Mouse (Mus musculus) thymus, postnatal 0 days (tissue): Measurements from ENCODE around the gene Tmco3. TPM values are rescaled to one million over a fixed set of nuclear protein-coding genes. Genes with fewer than 3 reads are reported as not detected.

Experiments
- DNase-seq: peaks from one replicate; pipeline ENCODE4 v3.0.0-alpha.2; 2015; ENCODE audit warnings: low spot score
- polyA plus RNA-seq: library from polyadenylated mRNA; unstranded; fragments of >200 nt; fragmentation: Nextera tagmentation; extraction: Ambion mirVana; gene quantifications from 2 replicates; pipeline ENCODE4 v1.2.1, GENCODE M21; 2015

Gene Tmco3
- polyA plus RNA-seq, 1 experiment from 2014 or later, result 19.1 TPM

DNA sequence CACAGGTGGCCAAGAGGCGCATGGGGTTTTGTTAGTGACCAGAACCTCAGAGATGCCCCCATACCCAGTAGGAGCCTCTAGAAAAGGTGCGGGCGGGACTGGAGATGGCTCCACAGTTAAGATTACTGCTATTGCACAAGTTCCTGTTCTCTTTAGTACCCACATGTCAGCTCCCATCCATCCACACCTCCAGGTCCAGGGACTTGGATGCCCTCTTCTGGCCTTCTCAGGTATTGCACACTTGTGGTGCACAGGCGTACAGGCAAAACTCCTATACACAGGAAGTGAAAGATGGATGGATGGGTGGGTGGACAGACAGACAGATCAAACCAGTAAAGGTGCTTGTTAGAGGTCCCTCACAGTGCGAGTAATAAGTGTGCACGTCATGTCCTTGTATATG lies 73.9 kb downstream of the Tmco3 start:
- DNase-seq, result no peak

Other genes with a start within 250 kb of the Tmco3 start
- gene Proz, start 227.3 kb upstream of the Tmco3 start, polyA plus RNA-seq, result 0.71 and 0.95 TPM in 2 replicates
- gene Pcid2, start 182.7 kb upstream of the Tmco3 start, polyA plus RNA-seq, result 35.8 and 36.7 TPM in 2 replicates
- 42.3 and 42.5 TPM in 2 replicates for gene Cul4a, start 182.6 kb upstream of the Tmco3 start, polyA plus RNA-seq
- 211 and 215 TPM in 2 replicates for gene Lamp1, start 129.0 kb upstream of the Tmco3 start, polyA plus RNA-seq
- 1.1 and 1.5 TPM in 2 replicates for gene Grtp1, start 87.6 kb upstream of the Tmco3 start, polyA plus RNA-seq
- 0.31 TPM in 1 of 2 replicates, not detected in the other for gene Adprhl1, start 34.0 kb upstream of the Tmco3 start, polyA plus RNA-seq
- gene Dcun1d2, start 59 bp upstream of the Tmco3 start, polyA plus RNA-seq, result 21.9 and 24.2 TPM in 2 replicates
- gene Tfdp1, start 50.6 kb downstream of the Tmco3 start, polyA plus RNA-seq, result 222 and 235 TPM in 2 replicates
- 0.41 and 0.42 TPM in 2 replicates for gene Atp4b, start 108.6 kb downstream of the Tmco3 start, polyA plus RNA-seq
- 0.03 TPM in 1 of 2 replicates, not detected in the other for gene Grk1, start 116.9 kb downstream of the Tmco3 start, polyA plus RNA-seq
- 0.55 and 0.99 TPM in 2 replicates for gene Tmem255b, start 147.0 kb downstream of the Tmco3 start, polyA plus RNA-seq
- 169 and 187 TPM in 2 replicates for gene Gas6, start 206.3 kb downstream of the Tmco3 start, polyA plus RNA-seq